Mouse (Mus musculus): ENCODE results near the gene Qrich2. TPM values are rescaled to one million over a fixed set of nuclear protein-coding genes. Genes with fewer than 3 reads are reported as not detected.

Gene Qrich2
- total and polyA plus RNA-seq, 3 experiments = 0.29 to 0.38 (median 0.32) TPM

GRCm38 (mm10) chr11:116490232-116491107 is 24.4 kb upstream of the Qrich2 start (continued):
- TF ChIP-seq RAD21 (IDR thresholded peaks at IDR 0.05; ENCODE audit: low read depth, low read length) = no peak

GRCm38 (mm10) chr11:116489771-116490231 is 23.8 kb upstream of the Qrich2 start:
- Histone ChIP-seq H3K27me3 (replicated peaks) (no peaks in the 10 kb centered on the region), H3K4me3 (replicated peaks in 1 of 3; ENCODE audit: low read depth in 2 of 3, low read length in 2 of 3, poor library complexity in 1 of 3) (peak overlapping the region; percentile 78 to 91 (median 82)), H3K36me3 (replicated peaks in 1 of 2; ENCODE audit: control insufficient read depth in 1 of 2, insufficient read depth in 1 of 2, low read length in 1 of 2) (peaks cover 26 to 34% of the 10 kb centered on the region in 2 experiments), H3K79me2 (replicated peaks; ENCODE audit: control insufficient read depth, extremely low read depth, insufficient read depth, poor library complexity, severe bottlenecking) (peaks cover 19% of the 10 kb centered on the region), H3K4me2 (ENCODE audit: insufficient read depth, low read depth, poor library complexity, severe bottlenecking) (peak overlapping the region; percentile 89), H3K4me1 (ENCODE audit: control insufficient read depth in 1 of 2, insufficient read depth in 2 of 2) (peaks cover 0 to 28% of the 10 kb centered on the region in 2 experiments; a peak in 2 of 4 replicates), H3K9me3 (replicated peaks; ENCODE audit: low read length) (peaks cover 8% of the 10 kb centered on the region), H3K27ac (ENCODE audit: insufficient read depth, low read depth) (peak overlapping the region; percentile 61), H3K9ac (ENCODE audit: insufficient read depth, low read depth) (peak overlapping the region; percentile 70)
- peak; percentile 37 for DNase-seq (ENCODE audit: extremely low read depth)
- dilution Hi-C loops (cut with MboI; ENCODE audit: extremely low pct_ligation_motif_present, extremely low pct_unique_long_range_greater_than_20kb, low sequenced_read_pairs) = no loop called here
- in situ Hi-C loops (cut with MboI; ENCODE audit: low pct_ligation_motif_present, low pct_unique_long_range_greater_than_20kb, low sequenced_read_pairs) = no loop called here
- TF ChIP-seq MEF2A (IDR thresholded peaks at IDR 0.05; ENCODE audit: borderline replicate concordance, low read depth, low read length) (peak; percentile 6; the same call in 1 of the 2 replicates), SIN3A (IDR thresholded peaks at IDR 0.05; ENCODE audit: low read length) (no peak; the same call in 1 of the 2 replicates), UBTF (IDR thresholded peaks at IDR 0.05; ENCODE audit: low read depth, low read length) (peak; percentile 95), MXI1 (IDR thresholded peaks at IDR 0.05; ENCODE audit: low read depth, low read length) (peak; percentile 49; the same call in 1 of the 2 replicates)

- H3K4me2 ChIP-seq (ENCODE audit: insufficient read depth, low read depth, poor library complexity, severe bottlenecking) = peak overlapping the region; percentile 89
- peaks cover 34 to 43% of the 10 kb centered on the region in 2 experiments for H3K36me3 ChIP-seq (replicated peaks in 1 of 2; ENCODE audit: control insufficient read depth in 1 of 2, insufficient read depth in 1 of 2, low read length in 1 of 2)
- peak overlapping the region; percentile 78 to 91 (median 82) for H3K4me3 ChIP-seq (replicated peaks in 1 of 3; ENCODE audit: low read depth in 2 of 3, low read length in 2 of 3, poor library complexity in 1 of 3)
- H3K9ac ChIP-seq (ENCODE audit: insufficient read depth, low read depth) = peak overlapping the region; percentile 70
- H3K27me3 ChIP-seq (replicated peaks) = no peaks in the 10 kb centered on the region
- DNase-seq (ENCODE audit: extremely low read depth) = peak; percentile 65
- peaks cover 19% of the 10 kb centered on the region for H3K79me2 ChIP-seq (replicated peaks; ENCODE audit: control insufficient read depth, extremely low read depth, insufficient read depth, poor library complexity, severe bottlenecking)
- no peak for TF ChIP-seq MAZ (IDR thresholded peaks at IDR 0.05; ENCODE audit: low read depth, low read length)
- TF ChIP-seq SMC3 (IDR thresholded peaks at IDR 0.05; ENCODE audit: low read depth, low read length) = no peak; the same call in 1 of the 2 replicates
- 0 out of 2 replicates have a peak, but pooled peaks have one; percentile 15 for TF ChIP-seq IRF4 (IDR thresholded peaks at IDR 0.05; ENCODE audit: low read depth, low read length)
- no peak for TF ChIP-seq JUN (IDR thresholded peaks at IDR 0.05; ENCODE audit: insufficient read depth, low read depth, low read length)
- TF ChIP-seq MEF2A (IDR thresholded peaks at IDR 0.05; ENCODE audit: borderline replicate concordance, low read depth, low read length) = no peak
- TF ChIP-seq MAFK (IDR thresholded peaks at IDR 0.05; ENCODE audit: insufficient replicate concordance, low read length) = peak; percentile 50; the same call in 1 of the 2 replicates
- TF ChIP-seq CTCF (conservative IDR thresholded peaks at IDR 0.05 in 1 of 2, IDR thresholded peaks at IDR 0.05 in 1 of 2; ENCODE audit: low read depth in 2 of 2, low read length in 2 of 2) = peak; percentile 20 to 66; a peak in 2 of 4 replicates
- no peak for TF ChIP-seq ZC3H11A (IDR thresholded peaks at IDR 0.05; ENCODE audit: low read depth, low read length)
- no peak for TF ChIP-seq ZMIZ1 (IDR thresholded peaks at IDR 0.05; ENCODE audit: low read depth, low read length)
- no peak overlapping the region for H3K27ac ChIP-seq (ENCODE audit: insufficient read depth, low read depth)
- in situ Hi-C loops (cut with MboI; ENCODE audit: low pct_ligation_motif_present, low pct_unique_long_range_greater_than_20kb, low sequenced_read_pairs) (no loop called here), dilution Hi-C loops (cut with MboI; ENCODE audit: extremely low pct_ligation_motif_present, extremely low pct_unique_long_range_greater_than_20kb, low sequenced_read_pairs) (no loop called here)
- H3K9me3 ChIP-seq (replicated peaks; ENCODE audit: low read length) = peaks cover 8% of the 10 kb centered on the region
- peaks cover 0 to 19% of the 10 kb centered on the region in 2 experiments; a peak in 2 of 4 replicates for H3K4me1 ChIP-seq (ENCODE audit: control insufficient read depth in 1 of 2, insufficient read depth in 2 of 2)
Observed at GRCm38 (mm10) chr11:116488693-116489375, 22.8 kb upstream of the Qrich2 start.

All from CH12.LX (cell line).